Mouse (Mus musculus) urinary bladder, postnatal 14 days (tissue): ENCODE measurements around the gene Rsc1a1.
A peak's percentile ranks its signal among the peaks of the same experiment; 100 is the strongest.

Source experiments
- DNase-seq: peaks from one replicate; pipeline ENCODE4 v3.0.0; 2021; ENCODE audit warnings: low spot score

Gene Rsc1a1

GRCm38 (mm10) chr4:141694719-141695118 is 9.3 kb upstream of the Rsc1a1 start:
- no peak for DNase-seq

- DNase-seq, result no peak
These were observed 3.1 kb upstream of the Rsc1a1 start for GRCm38 (mm10) chr4:141688505-141688904.

- DNase-seq, result no peak
These were observed 1.1 kb upstream of the Rsc1a1 start for GRCm38 (mm10) chr4:141686525-141686924.

GRCm38 (mm10) chr4:141686093-141686492 is 694 bp upstream of the Rsc1a1 start:
- DNase-seq, result no peak

- peak; percentile 31 for DNase-seq
These were observed 2.6 kb downstream of the Rsc1a1 start for GRCm38 (mm10) chr4:141682706-141683230.

GRCm38 (mm10) chr4:141681767-141682166 is 3.6 kb downstream of the Rsc1a1 start:
- DNase-seq, result peak; percentile 34

GRCm38 (mm10) chr4:141680892-141681291 is 4.5 kb downstream of the Rsc1a1 start:
- DNase-seq, result no peak

GRCm38 (mm10) chr4:141679016-141679415 is 6.4 kb downstream of the Rsc1a1 start:
- DNase-seq, result no peak

- no peak for DNase-seq
These were observed 8.9 kb downstream of the Rsc1a1 start for GRCm38 (mm10) chr4:141676462-141676979.

- no peak for DNase-seq
These were observed 13.1 kb downstream of the Rsc1a1 start for GRCm38 (mm10) chr4:141672325-141672724.

GRCm38 (mm10) chr4:141671389-141671788 is 14.0 kb downstream of the Rsc1a1 start:
- no peak for DNase-seq

GRCm38 (mm10) chr4:141669898-141670712 is 15.3 kb downstream of the Rsc1a1 start:
- DNase-seq, result peak; percentile 41

- no peak for DNase-seq
These were observed 20.6 kb downstream of the Rsc1a1 start, which contains the start of gene Plekhm2 for GRCm38 (mm10) chr4:141664799-141665198. Gene Plekhm2 (minus strand): TSS chr4:141664899.

GRCm38 (mm10) chr4:141664011-141664745 is 21.2 kb downstream of the Rsc1a1 start:
- DNase-seq, result peak; percentile 79

- peak; percentile 22 for DNase-seq
These were observed 22.1 kb downstream of the Rsc1a1 start for GRCm38 (mm10) chr4:141663122-141663931.

- no peak for DNase-seq
These were observed 24.5 kb downstream of the Rsc1a1 start for GRCm38 (mm10) chr4:141660884-141661283.

- peak; percentile 44 for DNase-seq
These were observed 25.7 kb downstream of the Rsc1a1 start for GRCm38 (mm10) chr4:141659739-141660138.

GRCm38 (mm10) chr4:141658846-141659484 is 26.4 kb downstream of the Rsc1a1 start:
- DNase-seq, result no peak

- DNase-seq, result no peak
These were observed 28.5 kb downstream of the Rsc1a1 start for GRCm38 (mm10) chr4:141656932-141657331.

- DNase-seq, result no peak
These were observed 29.3 kb downstream of the Rsc1a1 start for GRCm38 (mm10) chr4:141655908-141656608.

GRCm38 (mm10) chr4:141654509-141654908 is 30.9 kb downstream of the Rsc1a1 start:
- DNase-seq, result no peak
